Mouse (Mus musculus) limb, embryonic 11.5 days (tissue): Measurements from ENCODE around the gene Qk. TPM values are rescaled to one million over a fixed set of nuclear protein-coding genes. Genes with fewer than 3 reads are reported as not detected.

Source experiments
- ATAC-seq: fragments of 200-750 bp; cut with Nextera tagmentation; 2 replicates; pipeline ENCODE4 v1.8.0; 2017; ENCODE audit warnings: low read depth; ENCODE audit not compliant: insufficient number of reproducible peaks, low FRiP score, low TSS enrichment
- DNase-seq: peaks from one replicate; pipeline ENCODE4 v3.0.0-alpha.2; 2015; ENCODE audit warnings: low spot score
- H3K27ac ChIP-seq: fragments of 300-500 bp; sonication (generic); replicated peaks from 2 replicates; pipeline ENCODE4 v1.5.1; 2014; ENCODE audit warnings: low read depth, mild to moderate bottlenecking, low read length
- H3K27me3 ChIP-seq: fragments of 300-500 bp; sonication (generic); 2 replicates; pipeline ENCODE4 v1.6.1; 2014; ENCODE audit warnings: mild to moderate bottlenecking, low read length, mixed read lengths; ENCODE audit not compliant: control insufficient read depth, insufficient read depth
- H3K36me3 ChIP-seq: fragments of 300-500 bp; sonication (generic); 2 replicates; pipeline ENCODE4 v1.6.1; 2014; ENCODE audit warnings: mild to moderate bottlenecking, low read length, moderate library complexity, mixed read lengths; ENCODE audit not compliant: control insufficient read depth, insufficient read depth
- H3K4me1 ChIP-seq: fragments of 300-500 bp; sonication (generic); 2 replicates; pipeline ENCODE4 v1.6.1; 2014; ENCODE audit warnings: low read length, mixed read lengths; ENCODE audit not compliant: control insufficient read depth, insufficient read depth
- H3K4me2 ChIP-seq: fragments of 300-500 bp; sonication (generic); 2 replicates; pipeline ENCODE4 v1.6.1; 2014; ENCODE audit warnings: low read depth, mild to moderate bottlenecking, moderate library complexity; ENCODE audit not compliant: severe bottlenecking
- H3K4me3 ChIP-seq: fragments of 300-500 bp; sonication (generic); 2 replicates; pipeline ENCODE4 v1.5.1; 2014; ENCODE audit warnings: low read depth, low read length
- H3K9ac ChIP-seq: fragments of 300-500 bp; sonication (generic); 2 replicates; pipeline ENCODE4 v1.6.1; 2014; ENCODE audit warnings: mild to moderate bottlenecking, low read length
- H3K9me3 ChIP-seq: fragments of 300-500 bp; sonication (generic); 2 replicates; pipeline ENCODE4 v1.6.1; 2016; ENCODE audit warnings: low read length; ENCODE audit not compliant: control insufficient read depth
- WGBS: fragments of 180-500 bp; shearing (Covaris S2); extraction: QIAGEN DNeasy Blood & Tissue Kit; methylation state at CpG from one replicate; pipeline ENCODE4 v1.1.7; 2014; 5-methylcytosine and 5-hydroxymethylcytosine counted together
- polyA plus RNA-seq: library from polyadenylated mRNA; unstranded; fragments of >200 nt; fragmentation: Nextera tagmentation; extraction: Ambion mirVana; gene quantifications from 2 replicates; pipeline ENCODE4 v1.2.1, GENCODE M21; 2014

Gene Qk
- polyA plus RNA-seq, 1 experiment from 2014 or later: 35.7 TPM

GRCm38 (mm10) chr17:10209154-10209777, 110.4 kb downstream of the Qk start:
- ATAC-seq: no peak
- Histone ChIP-seq H3K9me3 (no peaks in the 10 kb centered on the region), H3K9ac (no peak overlapping the region), H3K4me3 (no peak overlapping the region), H3K36me3 (no peaks in the 10 kb centered on the region; the same call in 1 of the 2 replicates), H3K27me3 (no peaks in the 10 kb centered on the region), H3K4me2 (no peak overlapping the region), H3K4me1 (no peaks in the 10 kb centered on the region), H3K27ac (no peak overlapping the region)
- DNase-seq: no peak
- WGBS: 49% methylated on average over 12 of the region's 12 CpGs

GRCm38 (mm10) chr17:10198662-10199061, 121.0 kb downstream of the Qk start:
- Histone ChIP-seq H3K4me2 (no peak overlapping the region), H3K36me3 (no peaks in the 10 kb centered on the region), H3K27me3 (no peaks in the 10 kb centered on the region), H3K4me1 (no peaks in the 10 kb centered on the region), H3K4me3 (no peak overlapping the region), H3K9me3 (no peaks in the 10 kb centered on the region), H3K9ac (no peak overlapping the region), H3K27ac (no peak overlapping the region)
- DNase-seq (no peak), ATAC-seq (no peak)
- 96% methylated on average over 2 of the region's 2 CpGs for WGBS

GRCm38 (mm10) chr17:10198231-10198630, 121.4 kb downstream of the Qk start:
- ATAC-seq: no peak

GRCm38 (mm10) chr17:10195703-10196102, 124.0 kb downstream of the Qk start:
- Histone ChIP-seq H3K36me3 (no peaks in the 10 kb centered on the region), H3K4me1 (no peaks in the 10 kb centered on the region), H3K9ac (no peak overlapping the region), H3K27me3 (no peaks in the 10 kb centered on the region), H3K4me2 (no peak overlapping the region), H3K9me3 (no peaks in the 10 kb centered on the region), H3K4me3 (no peak overlapping the region), H3K27ac (no peak overlapping the region)
- WGBS: 98% methylated on average over 6 of the region's 6 CpGs
- DNase-seq (no peak), ATAC-seq (no peak)

More at GRCm38 (mm10) chr17:10198231-10198630, 121.4 kb downstream of the Qk start:
- Histone ChIP-seq H3K27ac (no peak overlapping the region), H3K9me3 (no peaks in the 10 kb centered on the region), H3K36me3 (no peaks in the 10 kb centered on the region), H3K27me3 (no peaks in the 10 kb centered on the region), H3K4me2 (no peak overlapping the region), H3K4me3 (no peak overlapping the region), H3K4me1 (no peaks in the 10 kb centered on the region), H3K9ac (no peak overlapping the region)
- no peak for DNase-seq
- WGBS: 96% methylated on average over 3 of the region's 3 CpGs

- H3K36me3 ChIP-seq: no peaks in the 10 kb centered on the region
- no peak overlapping the region for H3K9ac ChIP-seq
- DNase-seq (no peak), ATAC-seq (no peak)
- H3K27me3 ChIP-seq: no peaks in the 10 kb centered on the region
- no peak overlapping the region for H3K4me3 ChIP-seq
- H3K27ac ChIP-seq: no peak overlapping the region
- no peaks in the 10 kb centered on the region for H3K9me3 ChIP-seq
- H3K4me2 ChIP-seq: no peak overlapping the region
- H3K4me1 ChIP-seq: no peaks in the 10 kb centered on the region
- WGBS: 97% methylated on average over 1 of the region's 1 CpGs
These were observed 128.8 kb downstream of the Qk start for GRCm38 (mm10) chr17:10190857-10191256.

GRCm38 (mm10) chr17:10188481-10188880, 131.2 kb downstream of the Qk start:
- Histone ChIP-seq H3K4me3 (no peak overlapping the region), H3K9me3 (no peaks in the 10 kb centered on the region), H3K36me3 (no peaks in the 10 kb centered on the region), H3K27ac (no peak overlapping the region), H3K9ac (no peak overlapping the region), H3K27me3 (no peaks in the 10 kb centered on the region), H3K4me1 (no peaks in the 10 kb centered on the region), H3K4me2 (no peak overlapping the region)
- DNase-seq: no peak
- ATAC-seq: no peak
- 70% methylated on average over 3 of the region's 3 CpGs for WGBS

GRCm38 (mm10) chr17:10187431-10188020, 132.1 kb downstream of the Qk start:
- no peak overlapping the region for H3K4me2 ChIP-seq
- H3K4me3 ChIP-seq: no peak overlapping the region
- no peaks in the 10 kb centered on the region for H3K4me1 ChIP-seq
- H3K27me3 ChIP-seq: no peaks in the 10 kb centered on the region
- no peak for DNase-seq
- H3K36me3 ChIP-seq: no peaks in the 10 kb centered on the region
- H3K9ac ChIP-seq: no peak overlapping the region
- WGBS: 88% methylated on average over 4 of the region's 4 CpGs
- no peak overlapping the region for H3K27ac ChIP-seq
- no peak for ATAC-seq
- H3K9me3 ChIP-seq: no peaks in the 10 kb centered on the region

GRCm38 (mm10) chr17:10181761-10182160, 137.9 kb downstream of the Qk start:
- no peak for ATAC-seq

GRCm38 (mm10) chr17:10177096-10177495, 142.6 kb downstream of the Qk start:
- Histone ChIP-seq H3K4me3 (no peak overlapping the region), H3K9ac (no peak overlapping the region), H3K27ac (no peak overlapping the region), H3K36me3 (no peaks in the 10 kb centered on the region), H3K4me1 (no peaks in the 10 kb centered on the region), H3K9me3 (no peaks in the 10 kb centered on the region), H3K4me2 (no peak overlapping the region), H3K27me3 (no peaks in the 10 kb centered on the region)
- no peak for DNase-seq
- ATAC-seq: no peak
- WGBS: 34% methylated on average over 5 of the region's 5 CpGs

More at GRCm38 (mm10) chr17:10181761-10182160, 137.9 kb downstream of the Qk start:
- H3K4me2 ChIP-seq: no peak overlapping the region
- no peak overlapping the region for H3K4me3 ChIP-seq
- WGBS: 88% methylated on average over 6 of the region's 6 CpGs
- H3K36me3 ChIP-seq: no peaks in the 10 kb centered on the region
- H3K27ac ChIP-seq: no peak overlapping the region
- no peaks in the 10 kb centered on the region for H3K27me3 ChIP-seq
- DNase-seq: no peak
- H3K9ac ChIP-seq: no peak overlapping the region
- H3K9me3 ChIP-seq: no peaks in the 10 kb centered on the region
- no peaks in the 10 kb centered on the region for H3K4me1 ChIP-seq
